Mouse (Mus musculus): ENCODE data around the gene Olfr1034. TPM values are rescaled to one million over a fixed set of nuclear protein-coding genes. Genes with fewer than 3 reads are reported as not detected.
"Not testable (repeated sequence)": the region's sequence is repeated elsewhere in the genome, so short reads cannot be mapped to it uniquely, and the experiment has no call there.

The Olfr1034 gene
- polyA plus RNA-seq (2015; fragmentation: Nextera tagmentation; extraction: Ambion mirVana), result 0.04 and 0.10 TPM in 2 replicates

- Histone ChIP-seq H3K4me1 (no peaks in the 10 kb centered on the region), H3K36me3 (no peaks in the 10 kb centered on the region), H3K9ac (no peak within 1 kb of the TSS), H3K9me3 (replicated peaks) (no peaks in the 10 kb centered on the region), H3K4me2 (no peak within 1 kb of the TSS), H3K27ac (no peak within 1 kb of the TSS), H3K4me3 (replicated peaks) (no peak within 1 kb of the TSS), H3K27me3 (no peaks in the 10 kb centered on the region)
- no peak for ATAC-seq (replicated peaks; ENCODE audit: low FRiP score)
Observed at GRCm38 (mm10) chr2:86045561-86045960, at the start of gene Olfr1034. Gene Olfr1034 (plus strand): TSS chr2:86045861.

DNA sequence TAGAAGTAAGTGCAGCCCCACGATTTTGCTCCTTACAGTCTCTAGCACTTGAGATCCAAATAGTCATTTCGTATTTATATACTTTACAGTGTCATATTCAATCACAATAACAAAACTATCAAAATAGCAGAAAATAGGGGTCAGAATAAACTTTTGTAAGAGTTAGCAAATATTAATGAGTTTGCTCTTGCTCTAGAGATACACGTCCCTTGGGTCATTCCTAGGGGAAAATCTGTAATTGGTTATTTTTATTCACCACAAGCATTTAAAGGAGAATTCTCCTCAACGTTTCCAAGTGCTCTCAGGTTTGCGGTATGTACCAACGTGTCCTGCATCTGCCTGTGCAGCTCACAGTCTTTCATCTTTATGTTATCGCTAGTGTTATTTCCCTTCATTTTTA lies 40.4 kb upstream of the Olfr1034 start, which contains the start of gene Olfr1032:
Olfr1032 (plus strand) TSS at position 301 of the 400 bp plus-strand sequence.
- ATAC-seq (replicated peaks; ENCODE audit: low FRiP score), result no peak
- Histone ChIP-seq H3K27ac (no peak within 1 kb of the TSS), H3K4me1 (no peaks in the 10 kb centered on the region), H3K4me3 (replicated peaks) (no peak within 1 kb of the TSS), H3K36me3 (no peaks in the 10 kb centered on the region), H3K4me2 (no peak within 1 kb of the TSS), H3K9me3 (replicated peaks) (no peaks in the 10 kb centered on the region), H3K9ac (no peak within 1 kb of the TSS), H3K27me3 (no peaks in the 10 kb centered on the region)
- WGBS, result 87% methylated on average over 7 of the region's 7 CpGs

- peak within 1 kb of the TSS; percentile 79 for H3K27ac ChIP-seq
- H3K36me3 ChIP-seq; ATAC-seq (replicated peaks; ENCODE audit: low FRiP score): not testable (repeated sequence)
Observed at GRCm38 (mm10) chr2:86020406-86020805, 25.3 kb upstream of the Olfr1034 start, which contains the start of gene Olfr1033. Gene Olfr1033 (plus strand): TSS chr2:86020633.

DNA sequence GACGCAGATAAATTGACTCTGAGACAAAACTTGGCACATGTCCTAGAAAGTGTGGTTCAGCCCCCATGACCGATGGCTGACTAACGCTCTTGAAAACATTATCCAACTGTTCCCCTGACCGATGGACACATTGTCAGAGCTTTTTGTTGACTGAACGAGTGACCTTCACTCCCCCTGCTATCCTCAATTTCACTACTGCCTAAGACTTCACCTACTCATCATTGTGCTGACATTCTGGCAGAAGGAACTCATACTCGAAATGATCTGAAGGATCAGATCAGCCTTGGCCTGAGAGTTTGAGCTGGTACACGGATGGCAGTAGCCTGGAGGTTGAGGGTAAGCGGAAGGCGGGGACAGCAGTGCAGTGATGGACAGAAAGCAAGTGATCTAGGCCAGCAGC lies 24.1 kb upstream of the Olfr1034 start:
- H3K4me1 ChIP-seq; H3K9me3 ChIP-seq (replicated peaks); H3K27me3 ChIP-seq; H3K4me2 ChIP-seq; H3K27ac ChIP-seq; H3K4me3 ChIP-seq (replicated peaks); H3K36me3 ChIP-seq; H3K9ac ChIP-seq; ATAC-seq (replicated peaks; ENCODE audit: low FRiP score): not testable (repeated sequence)
- 55% methylated on average over 3 of the region's 9 CpGs for WGBS

More at GRCm38 (mm10) chr2:86020406-86020805, 25.3 kb upstream of the Olfr1034 start, which contains the start of gene Olfr1033:
- H3K9ac ChIP-seq, result 0 out of 2 replicates have a peak within 1 kb of the TSS, but pooled peaks have one; percentile 21
- H3K4me3 ChIP-seq (replicated peaks), result peak within 1 kb of the TSS; percentile 40
- not testable (repeated sequence) for H3K4me1 ChIP-seq; H3K9me3 ChIP-seq (replicated peaks); H3K27me3 ChIP-seq
- WGBS, result 5% methylated on average over 11 of the region's 11 CpGs
- H3K4me2 ChIP-seq, result peak within 1 kb of the TSS; percentile 52

GRCm38 (mm10) chr2:86050777-86051176 lies 5.1 kb downstream of the Olfr1034 start:
- H3K9ac ChIP-seq; H3K4me3 ChIP-seq (replicated peaks); H3K4me2 ChIP-seq; H3K27me3 ChIP-seq; H3K27ac ChIP-seq; ATAC-seq (replicated peaks; ENCODE audit: low FRiP score); H3K36me3 ChIP-seq; H3K4me1 ChIP-seq; H3K9me3 ChIP-seq (replicated peaks): not testable (repeated sequence)

DNA sequence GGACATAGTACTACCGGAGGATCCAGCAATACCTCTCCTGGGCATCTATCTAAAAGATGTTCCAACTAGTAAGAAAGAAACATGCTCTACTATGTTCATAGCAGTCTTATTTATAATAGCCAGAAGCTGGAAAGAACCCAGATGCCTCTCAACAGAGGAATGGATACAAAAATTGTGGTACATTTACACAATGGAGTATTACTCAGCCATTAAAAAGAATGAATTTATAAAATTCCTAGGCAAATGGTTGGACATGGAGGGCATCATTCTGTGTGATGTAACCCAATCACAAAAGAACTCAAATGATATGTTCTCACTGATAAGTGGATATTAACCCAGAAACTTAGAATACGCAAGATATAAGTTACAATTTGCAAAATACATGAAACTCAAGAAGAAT lies 18.1 kb downstream of the Olfr1034 start:
- WGBS, result 93% methylated on average over 2 of the region's 2 CpGs
- not testable (repeated sequence) for H3K9ac ChIP-seq; H3K36me3 ChIP-seq; H3K4me2 ChIP-seq; H3K4me3 ChIP-seq (replicated peaks); H3K4me1 ChIP-seq; ATAC-seq (replicated peaks; ENCODE audit: low FRiP score); H3K27ac ChIP-seq; H3K27me3 ChIP-seq; H3K9me3 ChIP-seq (replicated peaks)

GRCm38 (mm10) chr2:86070189-86070588 lies 24.5 kb downstream of the Olfr1034 start:
- WGBS, result 91% methylated on average over 8 of the region's 8 CpGs

DNA sequence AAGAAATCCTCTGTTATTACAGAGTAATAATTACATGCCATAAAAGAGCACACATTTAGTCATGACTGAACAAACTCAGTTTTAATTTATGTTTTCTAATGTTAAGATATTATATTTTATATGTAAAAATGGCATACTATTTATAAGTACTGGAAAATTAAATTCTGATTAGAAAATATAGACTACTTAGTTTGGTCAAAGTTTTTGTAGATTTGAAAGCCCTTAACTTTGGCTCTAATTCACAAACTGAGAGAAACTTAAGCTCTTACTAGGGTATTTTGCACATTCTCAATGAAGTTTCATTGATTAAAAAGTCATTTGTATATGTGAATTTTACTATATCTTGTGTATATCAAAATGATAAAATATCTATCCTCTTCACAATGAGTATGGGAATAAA lies 28.0 kb downstream of the Olfr1034 start, which contains the start of gene Olfr1036:
Olfr1036 (plus strand) TSS at position 301 of the 400 bp plus-strand sequence.
- H3K27ac ChIP-seq; H3K36me3 ChIP-seq; H3K27me3 ChIP-seq; H3K9me3 ChIP-seq (replicated peaks); H3K4me1 ChIP-seq; ATAC-seq (replicated peaks; ENCODE audit: low FRiP score); H3K9ac ChIP-seq; H3K4me2 ChIP-seq; H3K4me3 ChIP-seq (replicated peaks): not testable (repeated sequence)

More at GRCm38 (mm10) chr2:86070189-86070588, 24.5 kb downstream of the Olfr1034 start:
- H3K4me2 ChIP-seq, result no peak overlapping the region
- H3K9ac ChIP-seq, result no peak overlapping the region
- no peaks in the 10 kb centered on the region for H3K36me3 ChIP-seq
- no peaks in the 10 kb centered on the region for H3K4me1 ChIP-seq
- ATAC-seq (replicated peaks; ENCODE audit: low FRiP score), result no peak
- H3K27me3 ChIP-seq, result no peaks in the 10 kb centered on the region
- no peak overlapping the region for H3K27ac ChIP-seq
- no peaks in the 10 kb centered on the region for H3K9me3 ChIP-seq (replicated peaks)
- no peak overlapping the region for H3K4me3 ChIP-seq (replicated peaks)

- not testable (repeated sequence) for H3K9me3 ChIP-seq (replicated peaks); ATAC-seq (replicated peaks; ENCODE audit: low FRiP score); H3K27me3 ChIP-seq; H3K27ac ChIP-seq; H3K36me3 ChIP-seq; H3K4me3 ChIP-seq (replicated peaks); H3K4me2 ChIP-seq; H3K9ac ChIP-seq; H3K4me1 ChIP-seq
- WGBS, result 73% methylated on average over 1 of the region's 1 CpGs
Observed at GRCm38 (mm10) chr2:86080478-86080877, 34.8 kb downstream of the Olfr1034 start.

DNA sequence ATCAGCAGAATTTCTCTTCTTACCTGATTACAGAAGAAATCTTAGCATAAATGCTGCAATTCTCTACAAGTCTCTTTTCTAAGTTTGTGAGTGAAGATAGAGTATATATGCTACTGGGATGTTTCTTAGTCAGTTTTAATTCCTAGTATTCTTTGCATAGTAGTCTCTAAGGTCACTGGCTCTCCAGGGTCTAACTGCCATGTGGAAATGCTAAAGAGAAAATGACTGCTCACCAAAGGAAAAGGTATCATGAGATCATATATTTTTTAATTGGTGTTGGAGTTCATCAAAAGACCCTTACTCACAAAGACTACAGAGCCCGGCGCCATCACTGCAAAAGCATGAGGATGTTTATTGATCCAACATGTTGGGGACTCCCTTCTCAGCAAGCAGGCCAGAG lies 41.6 kb downstream of the Olfr1034 start, which contains the start of gene Olfr1037:
Olfr1037 (minus strand) TSS at position 101 of the 400 bp plus-strand sequence.
- Histone ChIP-seq H3K36me3 (no peaks in the 10 kb centered on the region), H3K4me1 (no peaks in the 10 kb centered on the region), H3K27ac (no peak within 1 kb of the TSS), H3K9me3 (replicated peaks) (no peaks in the 10 kb centered on the region), H3K9ac (no peak within 1 kb of the TSS), H3K4me3 (replicated peaks) (no peak within 1 kb of the TSS), H3K27me3 (no peaks in the 10 kb centered on the region), H3K4me2 (no peak within 1 kb of the TSS)
- ATAC-seq (replicated peaks; ENCODE audit: low FRiP score), result no peak
- WGBS, result 88% methylated on average over 2 of the region's 2 CpGs

Other genes starting within 250 kb of the Olfr1034 start
- not detected in 2 replicates for gene Olfr1016, start 243.3 kb upstream of the Olfr1034 start, polyA plus RNA-seq (2015; fragmentation: Nextera tagmentation; extraction: Ambion mirVana)
- gene Olfr1018, start 227.4 kb upstream of the Olfr1034 start, polyA plus RNA-seq (2015; fragmentation: Nextera tagmentation; extraction: Ambion mirVana), result not detected in 2 replicates
- not detected in 2 replicates for gene Olfr1019, start 200.4 kb upstream of the Olfr1034 start, polyA plus RNA-seq (2015; fragmentation: Nextera tagmentation; extraction: Ambion mirVana)
- gene Olfr1020, start 198.8 kb upstream of the Olfr1034 start, polyA plus RNA-seq (2015; fragmentation: Nextera tagmentation; extraction: Ambion mirVana), result not detected in 2 replicates
- not detected in 2 replicates for gene Olfr1022, start 177.3 kb upstream of the Olfr1034 start, polyA plus RNA-seq (2015; fragmentation: Nextera tagmentation; extraction: Ambion mirVana)
- gene Olfr1023, start 160.2 kb upstream of the Olfr1034 start, polyA plus RNA-seq (2015; fragmentation: Nextera tagmentation; extraction: Ambion mirVana), result not detected in 2 replicates
- gene Olfr1024, start 140.8 kb upstream of the Olfr1034 start, polyA plus RNA-seq (2015; fragmentation: Nextera tagmentation; extraction: Ambion mirVana), result not detected in 2 replicates
- not detected in 2 replicates for gene Olfr1025-ps1, start 130.7 kb upstream of the Olfr1034 start, polyA plus RNA-seq (2015; fragmentation: Nextera tagmentation; extraction: Ambion mirVana)
- not detected in 2 replicates for gene Olfr1026, start 124.3 kb upstream of the Olfr1034 start, polyA plus RNA-seq (2015; fragmentation: Nextera tagmentation; extraction: Ambion mirVana)
- not detected in 2 replicates for gene Olfr1028, start 95.4 kb upstream of the Olfr1034 start, polyA plus RNA-seq (2015; fragmentation: Nextera tagmentation; extraction: Ambion mirVana)
- gene Olfr1029, start 72.0 kb upstream of the Olfr1034 start, polyA plus RNA-seq (2015; fragmentation: Nextera tagmentation; extraction: Ambion mirVana), result not detected in 2 replicates
- gene Olfr1030, start 66.6 kb upstream of the Olfr1034 start, polyA plus RNA-seq (2015; fragmentation: Nextera tagmentation; extraction: Ambion mirVana), result not detected in 2 replicates
- not detected in 2 replicates for gene Olfr1031, start 55.6 kb upstream of the Olfr1034 start, polyA plus RNA-seq (2015; fragmentation: Nextera tagmentation; extraction: Ambion mirVana)
- gene Olfr1032, start 40.3 kb upstream of the Olfr1034 start, polyA plus RNA-seq (2015; fragmentation: Nextera tagmentation; extraction: Ambion mirVana), result not detected in 2 replicates
- gene Olfr1033, start 25.2 kb upstream of the Olfr1034 start, polyA plus RNA-seq (2015; fragmentation: Nextera tagmentation; extraction: Ambion mirVana), result 4.0 and 4.9 TPM in 2 replicates
- not detected in 2 replicates for gene Olfr1036, start 28.1 kb downstream of the Olfr1034 start, polyA plus RNA-seq (2015; fragmentation: Nextera tagmentation; extraction: Ambion mirVana)
- not detected in 2 replicates for gene Olfr1037, start 41.5 kb downstream of the Olfr1034 start, polyA plus RNA-seq (2015; fragmentation: Nextera tagmentation; extraction: Ambion mirVana)
- gene Olfr1039, start 90.1 kb downstream of the Olfr1034 start, polyA plus RNA-seq (2015; fragmentation: Nextera tagmentation; extraction: Ambion mirVana), result not detected in 2 replicates
- not detected in 2 replicates for gene Olfr1040, start 100.9 kb downstream of the Olfr1034 start, polyA plus RNA-seq (2015; fragmentation: Nextera tagmentation; extraction: Ambion mirVana)
- gene Olfr1042, start 116.0 kb downstream of the Olfr1034 start, polyA plus RNA-seq (2015; fragmentation: Nextera tagmentation; extraction: Ambion mirVana), result not detected in 2 replicates
- gene Olfr1043, start 121.7 kb downstream of the Olfr1034 start, polyA plus RNA-seq (2015; fragmentation: Nextera tagmentation; extraction: Ambion mirVana), result not detected in 2 replicates
- gene Olfr1044, start 132.0 kb downstream of the Olfr1034 start, polyA plus RNA-seq (2015; fragmentation: Nextera tagmentation; extraction: Ambion mirVana), result not detected in 2 replicates
- not detected in 2 replicates for gene Olfr52, start 139.8 kb downstream of the Olfr1034 start, polyA plus RNA-seq (2015; fragmentation: Nextera tagmentation; extraction: Ambion mirVana)
- not detected in 2 replicates for gene Olfr1045, start 157.1 kb downstream of the Olfr1034 start, polyA plus RNA-seq (2015; fragmentation: Nextera tagmentation; extraction: Ambion mirVana)
- not detected in 2 replicates for gene Olfr1046, start 173.5 kb downstream of the Olfr1034 start, polyA plus RNA-seq (2015; fragmentation: Nextera tagmentation; extraction: Ambion mirVana)
- gene Olfr1047, start 185.5 kb downstream of the Olfr1034 start, polyA plus RNA-seq (2015; fragmentation: Nextera tagmentation; extraction: Ambion mirVana), result not detected in 2 replicates
- not detected in 2 replicates for gene Olfr1048, start 194.4 kb downstream of the Olfr1034 start, polyA plus RNA-seq (2015; fragmentation: Nextera tagmentation; extraction: Ambion mirVana)
- not detected in 2 replicates for gene Olfr1049, start 212.5 kb downstream of the Olfr1034 start, polyA plus RNA-seq (2015; fragmentation: Nextera tagmentation; extraction: Ambion mirVana)
- gene Olfr1051, start 233.2 kb downstream of the Olfr1034 start, polyA plus RNA-seq (2015; fragmentation: Nextera tagmentation; extraction: Ambion mirVana), result not detected in 2 replicates
- not detected in 2 replicates for gene Olfr1052, start 246.6 kb downstream of the Olfr1034 start, polyA plus RNA-seq (2015; fragmentation: Nextera tagmentation; extraction: Ambion mirVana)